In the genomic region with DNA sequence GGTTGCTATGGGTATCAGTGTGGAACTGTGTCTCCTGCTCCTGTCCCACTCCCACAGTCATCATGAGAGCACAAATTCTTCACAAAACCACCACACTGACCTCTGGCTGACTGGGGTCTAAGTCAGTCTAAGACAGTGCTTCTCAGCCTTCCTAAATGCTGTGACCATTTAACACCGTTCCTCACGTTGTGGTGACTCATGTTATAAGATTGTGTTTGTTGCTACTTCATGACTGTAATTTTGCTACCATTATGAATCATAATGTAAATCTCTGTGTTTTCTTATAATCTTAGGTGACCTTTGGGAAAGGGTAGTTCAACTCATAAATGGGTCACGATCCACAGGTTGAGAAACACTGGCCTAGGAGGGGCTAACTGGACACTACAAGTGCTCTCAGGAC, we compare ENCODE assay signal across 18 mouse cellular contexts.
DNase-seq lines count a peak whose midpoint lies in the region; ATAC-seq and TF ChIP-seq lines count a peak whose summit lies in the region.
"Had no signal": no experiment of that assay in that cellular context is flagged by ENCODE, and none has a peak within 500 bp of the region (broad histone marks: within the 10 kb centered on the region; RNA-seq: fewer than 3 reads in every experiment).

No protein-coding gene starts in this region.

- 86% methylated on average over 3 of the region's 3 CpGs for WGBS in liver, embryonic 11.5 days
- 68% methylated on average over 3 of the region's 3 CpGs for WGBS in liver, embryonic 12.5 days (ENCODE audit: insufficient replicate concordance)

- peaks cover 15% of the 10 kb centered on the region; the same call in 1 of the 2 replicates for H3K9me3 ChIP-seq in liver, embryonic 11.5 days (ENCODE audit: control insufficient read depth, low read length)
- H3K9me3 ChIP-seq in liver, embryonic 12.5 days (replicated peaks) = peaks cover 18% of the 10 kb centered on the region

- no peak overlapping the region for H3K27ac ChIP-seq in liver, embryonic 11.5 days (ENCODE audit: low read depth, low read length)
- H3K27ac ChIP-seq in liver, embryonic 12.5 days = no peak overlapping the region
- H3K27ac ChIP-seq in bone marrow macrophage, adult 2 months (ENCODE audit: insufficient read depth, low read depth, low read length) = peak overlapping the region; percentile 97
- H3K27ac ChIP-seq: embryonic facial prominence, embryonic 13.5 days; heart, embryonic 10.5 days; hindbrain, embryonic 13.5 days had no signal

- no peak for TF ChIP-seq POLR2A in bone marrow macrophage, adult 2 months (IDR thresholded peaks at IDR 0.05; ENCODE audit: borderline replicate concordance, low read depth, low read length)

- H3K4me2 ChIP-seq in liver, embryonic 11.5 days = no peak overlapping the region
- no peak overlapping the region for H3K4me2 ChIP-seq in liver, embryonic 12.5 days

- no peak for TF ChIP-seq CTCF in bone marrow macrophage, adult 2 months (IDR thresholded peaks at IDR 0.05; ENCODE audit: low read depth, low read length)

- peak; percentile 20 for DNase-seq in CD4-positive, CD25-positive, alpha-beta regulatory T cell, adult 2 months (ENCODE audit: low read depth, low spot score)
- DNase-seq in liver, embryonic 11.5 days (ENCODE audit: low spot score) = peak; percentile 18
- peak; percentile 68 for DNase-seq in 416B (ENCODE audit: low read depth)
- DNase-seq in layer of hippocampus, postnatal 25 days (ENCODE audit: extremely low spot score in 1 of 2, low spot score in 1 of 2) = no peak
- DNase-seq in cerebellum, adult 8-10 months = no peak
- DNase-seq: adrenal gland, adult 8-10 months; adrenal gland, postnatal 36 days; cerebellum, adult 11 months; gastrocnemius, adult 2 months; gastrocnemius, postnatal 25 days; heart, postnatal 10 days had no signal

- H3K4me1 ChIP-seq in liver, embryonic 11.5 days (replicated peaks; ENCODE audit: control insufficient read depth, insufficient read depth, low read length) = no peaks in the 10 kb centered on the region; the same call in 1 of the 2 replicates
- 0 out of 2 replicates have a peak, but pooled peaks cover 3% of the 10 kb centered on the region for H3K4me1 ChIP-seq in liver, embryonic 12.5 days
- H3K4me1 ChIP-seq in bone marrow macrophage, adult 2 months (ENCODE audit: control insufficient read depth, insufficient read depth, low read length) = peaks cover 18% of the 10 kb centered on the region

- no peak overlapping the region for H3K9ac ChIP-seq in liver, embryonic 11.5 days (ENCODE audit: low read depth, low read length)
- no peak overlapping the region for H3K9ac ChIP-seq in liver, embryonic 12.5 days
- H3K9ac ChIP-seq: embryonic facial prominence, embryonic 13.5 days had no signal

- no peak overlapping the region for H3K4me3 ChIP-seq in liver, embryonic 11.5 days (ENCODE audit: low read depth, low read length)
- H3K4me3 ChIP-seq in liver, embryonic 12.5 days = no peak overlapping the region
- no peak overlapping the region for H3K4me3 ChIP-seq in bone marrow macrophage, adult 2 months (ENCODE audit: insufficient read depth, low read length)
- H3K4me3 ChIP-seq: embryonic facial prominence, embryonic 13.5 days; gastrocnemius, adult 2 months; hindbrain, embryonic 13.5 days had no signal

- H3K27me3 ChIP-seq in liver, embryonic 11.5 days (replicated peaks; ENCODE audit: control insufficient read depth, insufficient read depth, low read length) = no peaks in the 10 kb centered on the region
- H3K27me3 ChIP-seq in liver, embryonic 12.5 days (replicated peaks) = no peaks in the 10 kb centered on the region
- H3K27me3 ChIP-seq: embryonic facial prominence, embryonic 13.5 days; hindbrain, embryonic 13.5 days had no signal

- no peak for ATAC-seq in CD4-positive, CD25-positive, alpha-beta regulatory T cell, adult 4 months
- no peak for ATAC-seq in liver, embryonic 11.5 days (replicated peaks; ENCODE audit: low FRiP score)
- no peak for ATAC-seq in liver, embryonic 12.5 days
- ATAC-seq: intestine, postnatal 0 days had no signal

- no peaks in the 10 kb centered on the region for H3K36me3 ChIP-seq in liver, embryonic 11.5 days (ENCODE audit: control insufficient read depth, insufficient read depth, low read length)
- no peaks in the 10 kb centered on the region for H3K36me3 ChIP-seq in liver, embryonic 12.5 days
- H3K36me3 ChIP-seq: embryonic facial prominence, embryonic 13.5 days; heart, embryonic 10.5 days; hindbrain, embryonic 13.5 days had no signal

Comparison
In these comparisons a context has a peak if more than half of its experiments do, and no peak if none do; other contexts are left out.
1. DNase-seq: peak in CD4-positive, CD25-positive, alpha-beta regulatory T cell, adult 2 months (single experiment), liver, embryonic 11.5 days (single experiment) and 416B (single experiment); none in layer of hippocampus, postnatal 25 days (0 of 2) and cerebellum, adult 8-10 months (single experiment).